Mouse (Mus musculus): ENCODE data around the gene Ccdc77. TPM values are rescaled to one million over a fixed set of nuclear protein-coding genes. Genes with fewer than 3 reads are reported as not detected.

Gene Ccdc77
- 17.4 and 18.4 TPM in 2 replicates for polyA plus RNA-seq (2015; fragmentation: Nextera tagmentation; extraction: Ambion mirVana)

DNA sequence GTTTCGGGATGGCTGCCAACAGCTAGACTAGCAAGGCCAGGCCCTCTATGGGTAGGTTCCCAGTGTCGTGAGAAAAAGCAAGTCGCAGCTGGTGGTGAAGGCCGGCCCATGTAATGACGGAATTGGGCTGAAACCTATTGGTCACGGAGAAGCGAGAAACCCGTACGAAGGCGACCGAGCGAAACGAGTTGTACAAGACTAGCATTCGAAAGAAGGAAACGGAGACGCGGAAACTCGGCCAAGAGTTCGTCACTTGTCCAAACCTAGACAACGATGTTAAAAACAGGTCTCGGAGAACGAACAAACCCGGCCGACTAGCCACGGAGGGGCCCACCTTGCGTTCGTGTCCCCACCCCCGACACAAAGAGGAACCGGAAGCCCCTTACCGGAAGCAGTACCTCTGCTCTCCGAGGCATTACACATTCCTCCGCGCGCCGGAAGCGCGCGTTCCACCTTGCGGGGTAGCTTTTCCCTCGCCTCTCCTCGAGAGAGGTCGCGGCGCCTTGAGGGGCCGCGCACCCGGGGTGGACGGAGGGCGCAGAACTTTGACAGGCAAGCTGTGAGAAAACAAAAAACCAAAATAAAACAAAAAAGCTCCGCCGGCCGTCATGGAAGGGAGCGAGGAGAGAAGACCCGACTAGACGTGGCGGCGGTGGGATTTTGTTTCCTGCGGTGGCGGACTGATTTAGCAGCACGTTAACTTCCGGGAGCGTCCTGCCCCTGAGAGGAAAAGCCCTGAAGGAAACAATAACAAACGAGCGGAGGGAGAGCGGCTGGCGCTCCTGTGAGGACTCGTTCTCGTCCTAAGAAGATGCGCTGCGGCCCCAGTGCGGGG is at the start of gene Ccdc77, which contains the start of gene Kdm5a:
Ccdc77 (minus strand) TSS at position 687 of the 835 bp plus-strand sequence.
Kdm5a (plus strand) TSS at position 437 of the 835 bp plus-strand sequence.
- peak within 1 kb of the TSS; percentile 81 for H3K4me2 ChIP-seq (ENCODE audit: low read depth, low read length)
- 0 out of 2 replicates have a peak, but pooled peaks cover 2% of the 10 kb centered on the region for H3K36me3 ChIP-seq (ENCODE audit: control insufficient read depth, insufficient read depth, low read length)
- peak within 1 kb of the TSS; percentile 98 for H3K27ac ChIP-seq (ENCODE audit: low read length)
- H3K27me3 ChIP-seq (replicated peaks; ENCODE audit: control insufficient read depth, insufficient read depth, low read length), result no peaks in the 10 kb centered on the region
- ATAC-seq, result peak; percentile 99
- under 1% methylated on average over 71 of the region's 71 CpGs for WGBS
- H3K4me3 ChIP-seq (ENCODE audit: low read length), result peak within 1 kb of the TSS; percentile 94
- peaks cover 11% of the 10 kb centered on the region for H3K4me1 ChIP-seq (ENCODE audit: control insufficient read depth, insufficient read depth, low read length)
- no peaks in the 10 kb centered on the region for H3K9me3 ChIP-seq (ENCODE audit: control insufficient read depth, low read length)
- peak within 1 kb of the TSS; percentile 95 for H3K9ac ChIP-seq (ENCODE audit: low read depth, low read length)

DNA sequence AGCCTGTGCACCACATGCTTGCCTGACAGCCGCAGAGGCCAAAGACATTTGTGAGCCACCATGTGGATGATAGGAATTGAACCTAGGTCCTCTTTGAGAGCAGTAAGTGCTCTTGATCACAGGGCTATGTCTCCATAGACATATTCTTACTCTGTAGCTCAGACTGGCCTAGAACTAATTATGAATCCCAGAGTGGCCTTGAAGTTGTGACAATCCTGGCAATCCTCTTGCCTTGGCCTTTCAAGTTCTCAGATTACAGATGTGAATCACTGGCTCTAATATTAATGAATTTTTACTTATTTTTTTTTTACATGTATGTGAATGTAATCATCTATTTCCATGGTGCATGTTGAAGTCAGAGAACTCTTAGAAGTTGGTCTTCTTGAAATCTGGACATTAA is 39.8 kb upstream of the Ccdc77 start:
- Histone ChIP-seq H3K27ac (ENCODE audit: low read length) (no peak overlapping the region), H3K4me3 (ENCODE audit: low read length) (no peak overlapping the region), H3K36me3 (ENCODE audit: control insufficient read depth, insufficient read depth, low read length) (0 out of 2 replicates have a peak, but pooled peaks cover 3% of the 10 kb centered on the region), H3K4me1 (ENCODE audit: control insufficient read depth, insufficient read depth, low read length) (no peaks in the 10 kb centered on the region), H3K9ac (ENCODE audit: low read depth, low read length) (no peak overlapping the region), H3K9me3 (ENCODE audit: control insufficient read depth, low read length) (no peaks in the 10 kb centered on the region), H3K4me2 (ENCODE audit: low read depth, low read length) (no peak overlapping the region), H3K27me3 (replicated peaks; ENCODE audit: control insufficient read depth, insufficient read depth, low read length) (no peaks in the 10 kb centered on the region)
- no peak for ATAC-seq
- WGBS, result 95% methylated on average over 1 of the region's 1 CpGs

DNA sequence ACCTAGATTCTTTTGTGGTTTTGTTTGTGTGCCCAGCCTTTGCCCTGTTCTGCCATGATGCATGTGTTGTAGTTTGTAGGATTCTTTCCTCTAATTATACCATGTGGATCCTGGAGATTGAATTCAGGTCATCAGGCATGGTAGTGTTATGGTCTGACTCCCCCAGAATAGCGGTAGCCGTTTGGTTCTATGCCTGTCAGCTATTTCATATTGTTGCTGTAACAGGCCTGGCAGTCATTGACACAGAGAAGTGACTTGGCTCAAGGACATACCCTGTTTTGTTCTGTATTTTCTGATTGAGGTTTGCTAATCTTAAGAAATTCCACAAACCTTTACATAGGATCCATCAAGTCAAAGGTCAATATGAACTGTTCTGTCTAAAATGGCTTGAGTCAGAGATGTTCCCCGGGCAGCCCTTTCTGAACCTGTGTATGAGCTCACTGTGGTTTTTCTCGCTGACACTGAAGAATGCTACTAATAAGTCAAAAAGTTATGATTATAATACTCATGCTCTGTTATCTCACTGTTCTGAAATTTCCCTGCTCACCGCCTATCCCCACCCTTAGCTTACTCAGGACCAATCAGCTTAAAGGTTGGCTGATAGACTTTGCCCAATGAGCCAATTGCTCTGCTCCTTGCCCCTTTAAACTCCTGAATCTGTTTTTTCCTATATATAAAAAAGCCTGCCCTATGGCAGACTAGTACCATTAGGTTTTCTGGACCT is 31.6 kb upstream of the Ccdc77 start:
- peak; percentile 79 for ATAC-seq
- H3K4me2 ChIP-seq (ENCODE audit: low read depth, low read length), result no peak overlapping the region
- no peak overlapping the region for H3K4me3 ChIP-seq (ENCODE audit: low read length)
- no peaks in the 10 kb centered on the region; the same call in 1 of the 2 replicates for H3K36me3 ChIP-seq (ENCODE audit: control insufficient read depth, insufficient read depth, low read length)
- no peaks in the 10 kb centered on the region for H3K27me3 ChIP-seq (replicated peaks; ENCODE audit: control insufficient read depth, insufficient read depth, low read length)
- no peaks in the 10 kb centered on the region for H3K4me1 ChIP-seq (ENCODE audit: control insufficient read depth, insufficient read depth, low read length)
- H3K27ac ChIP-seq (ENCODE audit: low read length), result no peak overlapping the region
- H3K9me3 ChIP-seq (ENCODE audit: control insufficient read depth, low read length), result no peaks in the 10 kb centered on the region
- H3K9ac ChIP-seq (ENCODE audit: low read depth, low read length), result no peak overlapping the region
- WGBS, result 90% methylated on average over 5 of the region's 5 CpGs

DNA sequence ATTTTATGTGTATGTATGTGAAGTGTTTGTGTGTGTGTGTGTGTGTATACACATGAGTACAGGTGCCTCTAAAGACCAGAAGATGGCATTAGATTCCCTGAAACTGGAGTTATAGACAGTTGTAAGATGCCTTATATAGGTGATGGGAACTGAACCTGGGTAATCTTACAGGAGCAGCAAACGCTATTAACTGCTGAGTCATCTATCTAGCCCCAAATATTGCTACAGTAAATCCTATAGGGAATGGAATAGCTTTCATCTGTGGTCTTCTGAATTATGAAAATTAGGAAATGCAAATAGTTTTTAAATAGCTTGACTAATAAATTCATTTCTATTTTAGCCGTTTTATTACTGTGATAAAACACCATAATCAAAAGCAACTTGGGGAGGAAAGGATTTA is 28.6 kb upstream of the Ccdc77 start:
- H3K4me3 ChIP-seq (ENCODE audit: low read length), result no peak overlapping the region
- H3K4me2 ChIP-seq (ENCODE audit: low read depth, low read length), result no peak overlapping the region
- 92% methylated on average over 2 of the region's 2 CpGs for WGBS
- H3K27me3 ChIP-seq (replicated peaks; ENCODE audit: control insufficient read depth, insufficient read depth, low read length), result no peaks in the 10 kb centered on the region
- H3K9ac ChIP-seq (ENCODE audit: low read depth, low read length), result no peak overlapping the region
- H3K27ac ChIP-seq (ENCODE audit: low read length), result no peak overlapping the region
- H3K4me1 ChIP-seq (ENCODE audit: control insufficient read depth, insufficient read depth, low read length), result no peaks in the 10 kb centered on the region
- H3K9me3 ChIP-seq (ENCODE audit: control insufficient read depth, low read length), result no peaks in the 10 kb centered on the region
- no peak for ATAC-seq
- peaks cover 3% of the 10 kb centered on the region; the same call in 1 of the 2 replicates for H3K36me3 ChIP-seq (ENCODE audit: control insufficient read depth, insufficient read depth, low read length)

DNA sequence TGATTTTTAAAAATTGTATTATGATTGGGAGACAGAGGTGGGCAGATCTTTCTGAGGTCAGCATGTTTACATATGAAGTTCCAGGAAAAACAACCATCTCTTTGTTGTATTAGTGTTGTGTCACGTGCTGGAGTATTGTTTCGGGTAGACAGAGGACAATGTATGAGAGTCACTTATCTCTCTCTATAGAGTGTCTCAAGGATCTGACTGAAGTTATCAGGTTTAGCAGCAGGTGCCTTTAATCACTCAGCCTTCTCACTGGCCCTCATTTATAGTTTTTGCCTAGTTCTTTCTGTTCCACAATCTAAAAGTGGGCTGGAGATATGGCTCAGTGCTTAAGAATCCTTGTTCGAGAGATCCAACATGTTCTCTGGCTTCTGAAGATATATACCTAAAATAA is 25.9 kb upstream of the Ccdc77 start:
- Histone ChIP-seq H3K27me3 (replicated peaks; ENCODE audit: control insufficient read depth, insufficient read depth, low read length) (no peaks in the 10 kb centered on the region), H3K36me3 (ENCODE audit: control insufficient read depth, insufficient read depth, low read length) (0 out of 2 replicates have a peak, but pooled peaks cover 3% of the 10 kb centered on the region), H3K27ac (ENCODE audit: low read length) (no peak overlapping the region), H3K4me1 (ENCODE audit: control insufficient read depth, insufficient read depth, low read length) (no peaks in the 10 kb centered on the region), H3K4me2 (ENCODE audit: low read depth, low read length) (no peak overlapping the region), H3K9ac (ENCODE audit: low read depth, low read length) (no peak overlapping the region), H3K4me3 (ENCODE audit: low read length) (no peak overlapping the region), H3K9me3 (ENCODE audit: control insufficient read depth, low read length) (no peaks in the 10 kb centered on the region)
- no peak for ATAC-seq
- 88% methylated on average over 3 of the region's 3 CpGs for WGBS

DNA sequence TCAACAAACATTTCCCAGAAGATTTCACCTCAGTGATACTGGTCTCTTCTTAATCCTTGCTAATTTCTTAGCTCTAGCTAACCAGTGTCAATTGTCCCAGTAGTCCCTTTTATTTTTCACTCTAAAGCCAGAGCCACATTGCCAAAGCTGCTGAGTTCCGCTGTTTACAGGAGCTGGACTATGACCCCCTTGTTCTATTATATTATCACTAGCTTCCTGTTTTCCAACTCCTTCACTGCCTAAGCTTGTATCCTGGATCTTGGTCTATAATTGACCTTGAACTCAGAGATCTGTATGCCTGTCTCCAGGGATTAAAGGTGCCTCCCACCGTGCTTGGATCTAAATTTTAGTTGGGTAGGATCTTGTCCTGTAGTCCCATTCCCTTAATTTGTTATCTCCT is 12.6 kb upstream of the Ccdc77 start:
- H3K27ac ChIP-seq (ENCODE audit: low read length), result peak overlapping the region; percentile 41; the same call in 1 of the 2 replicates
- no peaks in the 10 kb centered on the region for H3K9me3 ChIP-seq (ENCODE audit: control insufficient read depth, low read length)
- no peaks in the 10 kb centered on the region for H3K4me1 ChIP-seq (ENCODE audit: control insufficient read depth, insufficient read depth, low read length)
- H3K4me2 ChIP-seq (ENCODE audit: low read depth, low read length), result no peak overlapping the region
- 76% methylated on average over 2 of the region's 2 CpGs for WGBS
- H3K36me3 ChIP-seq (ENCODE audit: control insufficient read depth, insufficient read depth, low read length), result peaks cover 14% of the 10 kb centered on the region
- ATAC-seq, result peak; percentile 83
- H3K9ac ChIP-seq (ENCODE audit: low read depth, low read length), result no peak overlapping the region
- H3K4me3 ChIP-seq (ENCODE audit: low read length), result no peak overlapping the region
- H3K27me3 ChIP-seq (replicated peaks; ENCODE audit: control insufficient read depth, insufficient read depth, low read length), result no peaks in the 10 kb centered on the region

DNA sequence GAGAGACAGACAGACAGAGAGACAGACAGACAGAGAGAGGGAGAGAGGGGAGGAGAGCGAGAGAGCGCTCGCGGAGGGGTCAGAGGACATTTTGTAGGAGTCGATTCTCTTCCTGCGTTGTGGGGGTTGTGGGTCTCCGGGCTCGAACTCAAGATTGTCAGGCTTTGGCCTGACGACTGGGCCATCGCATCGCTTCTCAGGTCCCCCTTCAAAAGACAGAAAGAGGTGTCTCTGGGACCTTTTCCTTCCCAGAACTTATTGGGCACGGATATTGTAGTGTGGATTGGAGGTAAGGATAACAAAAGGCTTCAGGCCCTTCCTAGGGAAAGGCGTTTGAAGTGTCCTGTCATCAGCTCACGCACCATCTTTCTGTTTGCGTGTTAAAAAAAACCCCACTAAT is 877 bp upstream of the Ccdc77 start:
- no peaks in the 10 kb centered on the region for H3K27me3 ChIP-seq (replicated peaks; ENCODE audit: control insufficient read depth, insufficient read depth, low read length)
- peaks cover 5% of the 10 kb centered on the region; the same call in 1 of the 2 replicates for H3K36me3 ChIP-seq (ENCODE audit: control insufficient read depth, insufficient read depth, low read length)
- 4% methylated on average over 15 of the region's 15 CpGs for WGBS
- no peak for ATAC-seq
- peak overlapping the region; percentile 95 for H3K9ac ChIP-seq (ENCODE audit: low read depth, low read length)
- H3K4me1 ChIP-seq (ENCODE audit: control insufficient read depth, insufficient read depth, low read length), result peaks cover 11% of the 10 kb centered on the region
- peak overlapping the region; percentile 94 for H3K4me3 ChIP-seq (ENCODE audit: low read length)
- H3K4me2 ChIP-seq (ENCODE audit: low read depth, low read length), result peak overlapping the region; percentile 75
- no peaks in the 10 kb centered on the region for H3K9me3 ChIP-seq (ENCODE audit: control insufficient read depth, low read length)
- no peak overlapping the region for H3K27ac ChIP-seq (ENCODE audit: low read length)

DNA sequence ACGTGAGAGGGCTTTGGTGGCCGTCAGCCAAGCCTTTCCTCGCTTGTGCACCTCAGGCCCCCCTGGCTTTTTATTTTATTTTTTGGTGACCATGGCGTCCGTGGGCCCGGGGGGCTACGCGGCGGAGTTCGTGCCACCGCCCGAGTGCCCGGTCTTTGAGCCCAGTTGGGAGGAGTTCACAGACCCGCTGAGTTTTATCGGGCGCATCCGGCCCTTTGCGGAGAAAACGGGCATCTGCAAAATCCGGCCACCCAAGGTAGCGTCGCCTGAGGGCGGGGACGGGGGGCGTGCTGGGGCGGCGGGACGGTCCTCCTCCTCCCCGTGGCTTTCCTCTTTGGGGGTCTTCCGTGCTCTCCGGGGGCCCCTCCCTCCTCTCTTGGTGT is 340 bp upstream of the Ccdc77 start:
- under 1% methylated on average over 31 of the region's 31 CpGs for WGBS
- peak overlapping the region; percentile 98 for H3K27ac ChIP-seq (ENCODE audit: low read length)
- peak overlapping the region; percentile 94 for H3K4me3 ChIP-seq (ENCODE audit: low read length)
- peak overlapping the region; percentile 95 for H3K9ac ChIP-seq (ENCODE audit: low read depth, low read length)
- ATAC-seq, result peak; percentile 7
- H3K9me3 ChIP-seq (ENCODE audit: control insufficient read depth, low read length), result no peaks in the 10 kb centered on the region
- peak overlapping the region; percentile 75 for H3K4me2 ChIP-seq (ENCODE audit: low read depth, low read length)
- H3K4me1 ChIP-seq (ENCODE audit: control insufficient read depth, insufficient read depth, low read length), result peaks cover 11% of the 10 kb centered on the region
- no peaks in the 10 kb centered on the region for H3K27me3 ChIP-seq (replicated peaks; ENCODE audit: control insufficient read depth, insufficient read depth, low read length)
- H3K36me3 ChIP-seq (ENCODE audit: control insufficient read depth, insufficient read depth, low read length), result 0 out of 2 replicates have a peak, but pooled peaks cover 2% of the 10 kb centered on the region

Measured in intestine, embryonic 16.5 days (tissue).